Mouse (Mus musculus): ENCODE data around the gene Gm13420.

DNA sequence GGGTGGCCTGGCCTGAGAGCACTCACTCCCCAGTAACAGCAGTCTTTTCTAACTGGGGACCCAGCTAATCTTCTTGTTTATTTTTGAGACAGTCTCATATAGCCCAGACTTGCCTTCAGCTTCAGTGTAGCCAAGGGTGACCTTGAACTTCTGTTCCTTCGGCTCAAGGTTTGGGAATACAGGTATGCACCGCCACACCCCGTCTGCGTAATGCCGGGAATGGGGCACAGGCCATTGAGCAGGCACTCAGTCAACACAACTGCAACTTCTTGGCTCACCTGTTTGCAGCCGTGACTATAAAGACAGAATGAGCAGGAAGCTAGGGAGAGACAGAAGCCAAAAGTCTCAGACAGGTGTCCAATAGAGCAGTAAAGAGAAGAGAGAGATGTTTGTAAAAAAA is 7.2 kb downstream of the Gm13420 start:
- no peak for TF ChIP-seq POLR2A (IDR thresholded peaks at IDR 0.05; ENCODE audit: low read depth, low read length)
- TF ChIP-seq CTCF (IDR thresholded peaks at IDR 0.05; ENCODE audit: extremely low read depth, insufficient read depth, insufficient read length, insufficient replicate concordance): no peak

Measured in spleen, adult 2 months (tissue).